Mouse (Mus musculus): ENCODE data around the gene Gbp2b.

- TF ChIP-seq POLR2A (IDR thresholded peaks at IDR 0.05; ENCODE audit: low read depth, low read length), result no peak
- TF ChIP-seq CTCF (IDR thresholded peaks at IDR 0.05; ENCODE audit: extremely low read depth, insufficient read depth, insufficient read length, insufficient replicate concordance), result no peak
These were observed 16.3 kb upstream of the Gbp2b start for GRCm38 (mm10) chr3:142578342-142578741.
